Mouse (Mus musculus) megakaryocyte progenitor cell, adult 5-6 weeks (primary cell): ENCODE measurements around the gene Sult3a1. TPM values are rescaled to one million over a fixed set of nuclear protein-coding genes. Genes with fewer than 3 reads are reported as not detected.
"Not testable (repeated sequence)": the region's sequence is repeated elsewhere in the genome, so short reads cannot be mapped to it uniquely, and the experiment has no call there.

ENCODE experiments used
- ATAC-seq: replicated peaks from 2 replicates; pipeline ENCODE4 v1.8.0; 2016; ENCODE audit warnings: mild to moderate bottlenecking, moderate TSS enrichment, inconsistent platforms; ENCODE audit not compliant: poor library complexity
- total RNA-seq, 2 experiments: library from RNA; stranded (forward) in 1 of 2; stranded (reverse) in 1 of 2; fragments of 157-497, 149-512 nt in 1 of 2; fragments of 200-1000 nt in 1 of 2; gene quantifications; 2 replicates each; pipeline versions ENCODE4 v1.2.3 to v1.2.4; 2015 to 2017

Gene Sult3a1
- total RNA-seq (2015) (not detected in 2 replicates), total RNA-seq (2017) (not detected in 2 replicates)

DNA sequence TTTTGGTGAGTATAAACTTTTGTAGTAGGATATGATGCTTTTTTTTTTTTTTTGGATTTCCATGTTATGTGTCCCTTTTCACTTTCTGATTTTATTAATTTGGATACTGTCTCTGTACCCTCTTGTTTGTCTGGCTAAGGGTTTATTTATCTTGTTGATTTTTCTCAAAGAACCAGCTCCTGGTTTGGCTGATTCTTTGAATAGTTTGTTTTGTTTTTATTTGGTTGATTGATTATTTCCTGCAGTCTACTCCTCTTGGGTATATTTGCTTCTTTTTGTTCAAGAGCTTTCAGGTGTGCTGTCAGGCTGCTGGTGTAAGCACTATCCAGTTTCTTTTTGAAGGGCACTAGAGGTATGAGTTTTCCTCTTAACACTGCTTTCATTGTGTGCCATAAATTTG, at the start of gene Sult3a1:
Sult3a1 (plus strand) TSS at position 301 of the 400 bp plus-strand sequence.
- no peak for ATAC-seq

DNA sequence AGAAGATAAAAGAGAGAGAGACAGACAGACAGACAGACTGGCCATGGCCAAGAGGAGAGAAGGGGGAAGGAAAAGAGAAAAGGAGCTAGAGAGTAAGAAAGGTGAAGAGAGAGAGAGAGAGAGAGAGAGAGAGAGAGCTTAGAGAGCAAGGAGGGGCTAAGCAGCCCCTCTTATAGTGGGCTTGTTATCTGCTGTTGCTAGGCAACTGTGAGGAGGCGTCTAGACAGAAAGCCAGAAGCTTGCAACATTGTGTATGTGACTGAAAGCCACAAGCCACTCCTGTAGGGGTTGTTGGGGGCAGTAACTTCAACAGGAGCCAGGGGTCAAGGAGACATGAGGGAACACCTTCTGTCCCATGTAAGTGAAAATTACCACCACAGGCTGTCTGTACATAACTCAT, 45.7 kb upstream of the Sult3a1 start:
- ATAC-seq, result no peak

DNA sequence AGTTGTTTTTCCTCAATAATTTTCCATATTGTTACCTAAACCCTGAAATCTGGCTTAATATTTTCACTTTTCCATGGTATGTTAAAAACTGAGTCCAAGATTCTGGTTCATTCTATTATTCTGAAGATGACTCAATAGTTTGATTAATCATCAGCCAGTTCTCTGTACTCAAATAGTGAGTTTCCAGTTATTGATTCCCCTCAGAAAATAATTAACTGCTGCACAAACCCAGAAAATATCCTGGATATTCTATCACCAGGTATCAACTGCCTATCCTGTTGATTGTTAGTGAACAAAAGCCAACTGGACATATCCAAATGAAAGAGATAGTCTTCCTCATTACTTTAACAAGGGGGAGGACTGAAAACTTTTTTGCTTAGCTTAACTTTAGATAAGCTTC, 43.3 kb upstream of the Sult3a1 start:
- ATAC-seq, result no peak

DNA sequence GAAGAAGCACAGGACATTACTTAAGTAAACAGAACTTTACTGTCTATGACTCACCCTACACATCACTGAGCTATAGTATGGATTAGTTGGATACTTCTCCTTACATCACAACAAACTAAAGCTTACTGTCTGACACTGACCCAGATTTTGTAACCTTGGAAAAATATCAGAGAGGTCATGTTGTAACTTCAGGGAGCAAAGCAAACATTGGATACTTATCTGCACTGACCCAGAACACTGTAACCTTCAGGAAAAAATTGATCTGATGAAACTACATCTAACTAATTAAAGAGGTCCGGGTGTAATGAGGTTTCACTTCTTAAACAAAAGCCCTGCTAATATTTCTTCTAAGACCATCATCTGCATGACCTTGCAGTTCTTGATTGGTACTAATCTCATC, 40.6 kb upstream of the Sult3a1 start:
- ATAC-seq, result no peak

DNA sequence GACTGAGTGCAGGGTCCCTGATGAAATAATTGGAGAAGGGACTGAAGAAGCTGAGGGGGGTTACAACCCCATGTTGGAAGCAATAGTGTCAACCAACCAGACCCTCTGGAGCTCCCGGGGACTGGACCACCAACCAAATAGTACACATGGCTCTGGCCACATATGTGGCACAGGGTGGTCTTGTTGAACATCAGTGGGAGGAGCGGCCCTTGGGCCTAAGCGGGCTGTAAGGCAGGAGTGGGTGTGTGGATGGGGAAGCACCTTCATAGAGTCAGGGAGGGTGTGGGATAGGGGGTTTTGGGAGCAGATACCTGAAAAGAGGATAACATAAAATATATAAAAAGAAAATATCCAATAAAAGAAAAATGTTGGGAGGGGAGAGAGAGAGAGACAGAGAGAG, 36.6 kb upstream of the Sult3a1 start:
- no peak for ATAC-seq

DNA sequence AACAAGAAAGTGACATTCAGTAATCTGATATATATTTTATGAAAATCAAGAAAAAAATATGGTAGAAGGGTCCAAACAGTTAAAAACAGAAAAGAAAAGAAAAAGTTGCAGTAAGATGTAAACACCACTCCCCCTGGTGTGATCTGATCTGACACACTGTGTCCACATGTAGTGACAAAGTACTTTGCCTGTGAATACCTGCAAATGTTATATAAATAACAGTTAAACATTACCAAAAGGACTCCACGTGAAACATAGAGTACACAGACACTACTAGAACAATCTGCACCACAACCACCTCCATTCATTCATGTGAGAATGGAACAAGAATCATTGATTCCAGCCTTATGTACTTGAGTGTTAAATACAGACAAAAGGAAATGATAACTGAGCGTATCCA, 8.5 kb downstream of the Sult3a1 start:
- no peak for ATAC-seq

DNA sequence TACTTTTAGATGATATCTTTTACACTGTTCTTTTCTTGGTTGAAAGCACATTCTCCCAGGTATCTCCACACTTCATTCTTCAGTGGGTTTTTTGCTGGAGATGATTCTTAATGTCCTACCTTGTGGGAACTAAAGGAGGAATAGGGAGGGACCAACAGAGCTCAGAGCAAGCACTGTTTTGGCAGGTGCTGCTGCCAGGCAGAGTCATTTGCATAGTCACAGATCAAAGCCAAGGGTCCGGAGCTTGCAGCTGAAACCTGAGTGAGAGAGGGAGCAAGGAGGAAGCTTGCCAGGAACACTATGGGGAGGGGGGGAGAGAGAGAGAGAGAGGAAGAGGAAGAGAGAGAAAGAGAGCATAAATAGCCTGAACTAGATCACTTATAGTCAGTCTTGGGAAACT, 12.9 kb downstream of the Sult3a1 start:
- ATAC-seq, result no peak

DNA sequence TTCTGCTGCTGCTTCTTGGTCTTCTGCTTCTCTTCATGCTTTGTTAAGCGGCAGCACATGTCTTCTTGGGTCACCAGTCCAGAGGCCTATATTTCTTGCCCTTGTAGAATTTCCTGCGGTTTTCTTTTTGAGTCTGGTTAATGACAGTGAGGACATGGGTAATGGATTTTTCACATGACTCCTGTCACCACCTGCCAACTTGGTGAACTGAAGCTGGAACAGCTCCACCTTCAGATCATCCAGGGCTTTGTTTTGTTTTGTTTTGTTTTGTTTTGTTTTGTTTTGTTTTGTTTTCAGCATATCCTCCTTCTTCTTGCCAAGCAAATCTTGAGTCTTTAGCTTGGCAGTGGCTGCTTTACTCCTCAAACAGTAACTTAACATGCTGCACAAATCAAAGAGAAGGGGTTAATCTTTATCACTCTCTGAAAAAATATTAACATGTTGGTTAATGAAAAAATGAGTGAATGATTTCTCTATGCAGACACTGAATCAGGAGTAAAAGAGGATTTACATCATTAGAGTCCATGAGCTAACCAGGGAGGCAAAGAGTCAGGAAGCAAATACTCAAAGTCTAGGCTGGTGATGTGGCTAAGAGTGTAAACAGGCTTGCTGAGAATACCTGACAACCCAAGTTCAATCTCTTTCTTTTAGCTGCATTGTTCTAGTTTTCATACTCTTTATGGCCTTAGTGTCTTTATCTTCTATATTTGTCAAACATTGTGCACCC, 15.3 kb downstream of the Sult3a1 start:
- ATAC-seq, result no peak

DNA sequence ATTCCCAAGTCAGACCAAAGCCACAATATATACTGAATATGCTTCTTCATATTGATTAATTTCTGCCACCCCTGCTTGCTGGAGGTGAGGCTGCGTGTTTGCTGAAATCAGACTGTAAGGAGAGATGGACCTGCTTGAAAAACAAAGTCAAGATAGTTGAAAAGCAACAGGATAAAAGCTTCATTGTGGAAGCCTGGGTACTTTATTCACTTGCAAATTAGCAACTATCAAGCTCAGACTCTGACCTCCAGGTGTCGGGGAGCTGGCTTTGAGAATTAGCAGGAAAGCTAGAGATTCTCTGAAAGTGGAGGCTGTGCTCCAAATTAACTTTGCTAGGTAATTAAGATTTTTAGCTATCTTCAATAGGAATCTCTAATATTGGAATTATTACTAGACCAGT, 24.9 kb downstream of the Sult3a1 start:
- ATAC-seq, result not testable (repeated sequence)

DNA sequence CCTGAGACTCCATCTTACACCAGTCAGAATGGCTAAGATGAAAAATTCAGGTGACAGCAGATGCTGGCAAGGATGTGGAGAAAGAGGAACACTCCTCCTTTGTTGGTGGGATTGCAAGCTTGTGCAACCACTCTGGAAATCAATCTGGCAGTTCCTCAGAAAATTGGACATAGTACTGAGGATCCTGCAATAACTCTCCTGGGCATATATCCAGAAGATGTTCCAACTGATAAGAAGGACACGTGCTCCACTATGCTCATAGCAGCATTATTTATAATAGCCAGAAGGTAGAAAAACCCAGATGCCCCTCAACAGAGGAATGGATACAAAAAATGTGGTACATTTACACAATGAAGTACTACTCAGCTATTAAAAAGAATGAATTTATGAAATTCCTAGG, 44.0 kb downstream of the Sult3a1 start:
- not testable (repeated sequence) for ATAC-seq

DNA sequence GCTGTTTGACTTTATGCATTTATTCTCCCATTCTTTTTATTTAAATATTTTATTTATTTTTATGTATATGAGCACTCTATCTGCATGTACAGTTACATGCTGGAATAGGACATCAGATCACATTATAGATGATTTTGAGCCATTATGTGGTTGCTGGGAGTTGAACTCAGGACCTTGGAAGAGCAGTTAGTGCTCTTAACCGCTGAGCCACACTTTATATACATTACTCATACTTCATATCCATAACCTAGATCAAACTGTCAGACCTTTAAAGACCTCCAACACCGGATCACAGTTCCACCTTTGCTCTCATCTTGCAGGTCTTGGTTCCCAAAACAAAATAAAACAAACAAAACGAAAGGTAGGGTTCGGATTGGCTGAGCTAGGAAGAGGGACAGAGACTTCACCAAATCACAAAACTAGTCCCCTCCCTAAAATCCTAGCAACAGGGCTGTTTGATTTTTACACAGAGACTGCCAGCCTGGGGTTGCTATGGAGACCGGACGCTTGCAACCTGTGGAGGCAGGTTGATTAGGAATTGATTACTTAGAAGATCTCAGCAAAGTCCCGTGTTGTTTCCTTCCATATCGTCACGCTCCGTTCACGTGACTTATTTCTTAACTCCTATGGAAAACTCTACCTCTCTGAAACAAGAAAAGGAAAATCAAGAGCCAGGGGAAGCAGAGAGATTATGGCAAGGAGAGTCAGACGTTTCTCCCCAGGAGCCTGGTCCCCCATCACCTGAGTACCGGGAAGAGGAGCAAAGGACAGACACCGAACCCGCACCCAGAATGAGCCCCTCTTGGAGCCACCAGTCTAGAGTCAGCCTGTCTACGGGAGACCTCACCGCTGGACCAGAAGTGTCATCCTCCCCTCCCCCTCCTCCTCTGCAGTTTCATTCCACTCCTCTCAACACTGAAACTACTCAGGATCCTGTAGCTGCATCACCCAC, 47.3 kb downstream of the Sult3a1 start, which contains the start of gene Rsph4a:
Rsph4a (plus strand) TSS at position 582 of the 952 bp plus-strand sequence.
- ATAC-seq, result no peak

DNA sequence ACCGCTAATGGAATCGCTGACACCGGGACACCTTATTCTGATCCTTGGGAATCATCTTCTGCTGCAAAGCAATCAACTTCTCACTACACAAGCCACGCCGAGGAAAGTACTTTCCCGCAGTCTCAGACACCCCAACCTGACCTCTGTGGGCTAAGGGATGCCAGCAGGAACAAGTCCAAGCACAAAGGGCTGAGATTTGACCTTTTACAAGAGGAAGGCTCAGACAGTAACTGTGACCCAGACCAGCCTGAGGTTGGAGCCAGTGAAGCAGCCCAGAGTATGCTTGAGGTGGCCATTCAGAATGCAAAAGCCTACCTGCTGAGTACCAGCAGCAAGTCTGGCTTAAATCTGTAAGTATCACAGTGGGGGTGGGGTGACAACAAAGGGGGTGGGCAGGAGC, 48.0 kb downstream of the Sult3a1 start:
- no peak for ATAC-seq

Other genes with a start within 250 kb of the Sult3a1 start
- gene Clvs2, start 233.0 kb upstream of the Sult3a1 start, total RNA-seq (2015), result not detected in 2 replicates
- not detected in 2 replicates for gene Clvs2, start 233.0 kb upstream of the Sult3a1 start, total RNA-seq (2017)
- gene Sult3a2, start 71.0 kb upstream of the Sult3a1 start, total RNA-seq (2015), result not detected in 2 replicates
- not detected in 2 replicates for gene Sult3a2, start 71.0 kb upstream of the Sult3a1 start, total RNA-seq (2017)
- gene Rsph4a, start 47.4 kb downstream of the Sult3a1 start, total RNA-seq (2015), result not detected in 2 replicates
- gene Rsph4a, start 47.4 kb downstream of the Sult3a1 start, total RNA-seq (2017), result not detected in 2 replicates
- gene Zup1, start 93.5 kb downstream of the Sult3a1 start, total RNA-seq (2015), result 26.6 and 35.2 TPM in 2 replicates
- 26.3 and 39.5 TPM in 2 replicates for gene Zup1, start 93.5 kb downstream of the Sult3a1 start, total RNA-seq (2017)
- gene Rwdd1, start 161.9 kb downstream of the Sult3a1 start, total RNA-seq (2015), result 188 and 197 TPM in 2 replicates
- 166 and 213 TPM in 2 replicates for gene Rwdd1, start 161.9 kb downstream of the Sult3a1 start, total RNA-seq (2017)
- gene Trappc3l, start 179.9 kb downstream of the Sult3a1 start, total RNA-seq (2015), result not detected in 2 replicates
- not detected in 2 replicates for gene Trappc3l, start 179.9 kb downstream of the Sult3a1 start, total RNA-seq (2017)
- gene Calhm4, start 186.6 kb downstream of the Sult3a1 start, total RNA-seq (2015), result not detected in 2 replicates
- gene Calhm4, start 186.6 kb downstream of the Sult3a1 start, total RNA-seq (2017), result not detected in 2 replicates
- not detected in 2 replicates for gene Calhm5, start 238.8 kb downstream of the Sult3a1 start, total RNA-seq (2015)
- gene Calhm5, start 238.8 kb downstream of the Sult3a1 start, total RNA-seq (2017), result not detected in 2 replicates